Mouse (Mus musculus) kidney, adult 9 months (tissue): Measurements from ENCODE around the gene Aldh3b2.

Source experiments
- DNase-seq: peaks from one replicate; pipeline ENCODE4 v3.0.0; 2022

Gene Aldh3b2

DNA sequence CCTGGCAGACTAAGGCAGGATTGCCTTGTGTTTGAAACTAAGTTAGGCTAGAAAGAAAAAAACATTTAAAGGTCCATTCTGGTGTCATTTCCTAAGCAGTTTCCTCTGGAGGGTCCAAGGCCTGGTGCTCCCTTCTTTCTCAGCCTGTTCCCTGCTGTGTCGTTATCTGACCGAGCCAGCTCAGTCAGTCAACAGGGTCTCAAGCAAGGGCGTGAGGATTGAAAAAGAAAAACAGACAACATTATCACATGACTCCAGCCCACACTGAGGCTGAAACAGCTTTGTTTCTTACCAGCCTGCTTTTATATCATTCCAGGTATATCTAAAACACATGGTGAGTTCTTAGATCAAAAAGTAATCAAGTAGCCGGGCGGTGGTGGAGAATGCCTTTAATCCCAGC, 43.5 kb downstream of the Aldh3b2 start:
- no peak for DNase-seq

DNA sequence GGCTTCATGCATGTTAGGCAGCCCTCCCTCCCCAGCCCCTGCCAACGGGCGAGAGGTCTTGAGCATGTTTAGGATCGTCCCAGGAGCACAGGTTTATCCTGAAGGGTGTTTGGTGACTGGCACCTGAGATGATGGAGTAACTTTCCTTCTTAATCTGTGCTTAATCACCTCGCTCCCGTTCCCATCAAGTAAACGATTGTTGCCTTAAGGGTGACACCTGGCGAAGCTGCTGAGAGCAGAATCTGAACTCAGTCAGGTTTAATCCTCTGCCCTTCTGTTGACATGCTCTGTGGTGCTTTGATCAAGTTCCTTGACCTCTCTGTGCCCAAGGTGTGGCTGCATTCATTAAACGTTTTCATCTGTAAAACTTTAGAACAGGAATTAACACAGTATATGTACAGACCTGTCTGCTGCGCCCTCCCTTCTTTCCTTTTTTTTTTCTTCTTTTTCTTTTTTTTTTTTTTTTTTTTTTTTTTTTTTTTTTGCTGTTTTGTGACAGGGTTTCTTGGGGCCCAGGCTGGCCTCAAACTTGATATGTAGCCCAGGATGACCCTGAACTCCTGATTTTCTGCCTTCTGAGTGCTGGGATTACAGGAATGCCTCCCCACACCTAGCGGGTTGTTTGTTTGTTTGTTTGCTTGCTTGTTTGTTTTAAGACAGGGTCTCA, 45.9 kb downstream of the Aldh3b2 start:
- DNase-seq: no peak

DNA sequence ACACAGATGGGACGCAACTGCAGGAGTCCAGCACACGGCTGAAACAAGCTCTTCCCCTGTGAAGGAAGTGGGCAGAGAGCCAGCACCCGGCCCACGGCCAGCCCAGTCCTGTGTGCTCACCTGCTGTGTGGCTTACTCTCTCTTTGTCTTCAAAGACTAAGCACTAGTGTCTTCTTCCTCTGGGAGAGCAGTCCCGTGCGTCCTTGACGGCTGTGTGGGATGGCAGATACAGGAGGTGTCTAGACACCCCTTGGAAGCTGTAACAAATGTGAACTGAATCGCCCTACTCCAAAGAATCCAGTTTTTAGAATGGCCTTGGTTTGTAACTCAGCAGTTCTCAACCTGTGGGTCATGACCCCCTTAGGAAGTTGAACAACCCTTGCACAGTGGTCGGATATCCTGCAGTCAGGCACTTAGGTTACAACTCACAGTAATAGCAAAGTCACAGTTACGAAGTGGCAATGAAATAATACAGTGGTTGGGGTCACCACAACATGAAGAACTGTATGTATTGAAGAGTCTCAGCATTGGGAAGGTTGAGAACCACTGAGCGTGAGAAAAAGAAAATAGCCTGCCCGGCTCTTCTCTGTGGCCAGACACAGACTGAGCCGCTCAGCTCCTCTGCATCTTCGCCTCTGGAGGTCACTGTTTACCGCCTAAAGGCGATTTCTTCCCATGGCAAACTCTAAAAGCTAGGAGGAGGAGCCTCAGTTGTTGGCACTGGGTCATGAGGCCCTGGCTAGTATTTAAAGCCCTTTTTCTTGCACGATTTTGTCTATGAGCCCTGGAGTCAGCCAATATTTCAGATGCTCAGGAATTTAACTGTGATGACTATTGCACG, 46.8 kb downstream of the Aldh3b2 start:
- peak; percentile 93 for DNase-seq

- DNase-seq: no peak
Observed at GRCm38 (mm10) chr19:4023185-4023584, 51.1 kb downstream of the Aldh3b2 start.

DNA sequence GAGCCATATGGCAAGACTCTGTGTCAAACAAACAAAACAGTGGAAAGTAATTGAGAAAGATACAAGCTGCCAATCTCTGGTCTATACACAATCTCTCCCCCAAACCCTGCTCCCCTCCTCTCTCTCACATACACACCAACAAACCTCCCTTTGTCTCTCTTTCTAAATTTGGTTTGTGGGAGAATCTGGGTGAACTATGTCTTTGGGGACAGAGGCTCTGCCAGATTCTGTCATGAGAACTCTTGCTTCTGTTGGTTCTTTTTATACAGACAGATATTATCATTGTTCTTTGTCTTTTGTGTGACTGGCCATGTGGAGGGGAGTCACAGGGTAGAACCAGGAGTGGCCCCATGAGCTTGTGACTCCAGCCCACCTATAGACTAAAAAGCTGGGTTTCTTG, 55.4 kb downstream of the Aldh3b2 start:
- DNase-seq: no peak
